Mouse (Mus musculus) layer of hippocampus, postnatal 36 days (tissue): ENCODE data around the gene Olfr1250. TPM values are rescaled to one million over a fixed set of nuclear protein-coding genes. Genes with fewer than 3 reads are reported as not detected.
"Not testable (repeated sequence)": the region's sequence is repeated elsewhere in the genome, so short reads cannot be mapped to it uniquely, and the experiment has no call there.

ENCODE experiments used
- DNase-seq, 2 experiments: peaks; one replicate each; pipeline ENCODE4 v3.0.0; 2022
- total RNA-seq, 2 experiments: library from RNA; stranded (reverse); gene quantifications; 2 replicates each; pipeline ENCODE4 v1.2.3; 2021

Gene Olfr1250
- under 1 TPM in 1 of 2 experiments, not detected in 1; 0.10 TPM for total RNA-seq

GRCm38 (mm10) chr2:89661367-89661766 is at the start of gene Olfr1250:
Olfr1250 (minus strand) TSS chr2:89661467.
- DNase-seq, result no peak

- no peak for DNase-seq
Observed at GRCm38 (mm10) chr2:89691980-89692379, 30.7 kb upstream of the Olfr1250 start.

GRCm38 (mm10) chr2:89671836-89672235 is 10.6 kb upstream of the Olfr1250 start, which contains the start of gene Olfr1251:
Olfr1251 (minus strand) TSS chr2:89671936.
- no peak for DNase-seq

- DNase-seq, result no peak
Observed at GRCm38 (mm10) chr2:89634883-89635282, 26.4 kb downstream of the Olfr1250 start, which contains the start of gene Olfr1249. Olfr1249 (minus strand) TSS chr2:89634983.

- DNase-seq, result not testable (repeated sequence)
Observed at GRCm38 (mm10) chr2:89618145-89618544, 43.1 kb downstream of the Olfr1250 start, which contains the start of gene Olfr1248. Olfr1248 (minus strand) TSS chr2:89618245.

GRCm38 (mm10) chr2:89614030-89614429 is 47.2 kb downstream of the Olfr1250 start, which contains the start of gene Olfr1247:
Olfr1247 (minus strand) TSS chr2:89614130.
- no peak for DNase-seq

Other genes starting within 250 kb of the Olfr1250 start
- not detected for gene Olfr1239, start 241.1 kb downstream of the Olfr1250 start, total RNA-seq
- not detected for gene Olfr1240, start 218.5 kb downstream of the Olfr1250 start, total RNA-seq
- not detected for gene Olfr1241, start 174.3 kb downstream of the Olfr1250 start, total RNA-seq
- not detected for gene Olfr1242, start 163.1 kb downstream of the Olfr1250 start, total RNA-seq
- not detected for gene Olfr1243, start 130.0 kb downstream of the Olfr1250 start, total RNA-seq
- not detected for gene Olfr1245, start 83.0 kb downstream of the Olfr1250 start, total RNA-seq
- not detected for gene Olfr1246, start 68.3 kb downstream of the Olfr1250 start, total RNA-seq
- gene Olfr1247, start 47.3 kb downstream of the Olfr1250 start, total RNA-seq, result under 1 TPM; 0.08 to 0.10 TPM
- not detected for gene Olfr1248, start 43.2 kb downstream of the Olfr1250 start, total RNA-seq
- not detected for gene Olfr1249, start 26.5 kb downstream of the Olfr1250 start, total RNA-seq
- gene Olfr1251, start 10.5 kb upstream of the Olfr1250 start, total RNA-seq, result not detected
- gene Olfr1252, start 63.5 kb upstream of the Olfr1250 start, total RNA-seq, result not detected
- not detected for gene Olfr1253, start 95.6 kb upstream of the Olfr1250 start, total RNA-seq
- gene Olfr1254, start 132.2 kb upstream of the Olfr1250 start, total RNA-seq, result not detected
- not detected for gene Olfr1255, start 150.6 kb upstream of the Olfr1250 start, total RNA-seq
- gene Olfr1256, start 180.1 kb upstream of the Olfr1250 start, total RNA-seq, result under 1 TPM in 1 of 2 experiments, not detected in 1; 0.05 TPM
- gene Olfr48, start 186.7 kb upstream of the Olfr1250 start, total RNA-seq, result not detected
- gene Olfr1257, start 217.0 kb upstream of the Olfr1250 start, total RNA-seq, result not detected